Mouse (Mus musculus) monocyte, adult 2 months (primary cell): ENCODE data around the gene Klhdc3.

Source experiments
- DNase-seq, 2 experiments: peaks; one replicate each; pipeline ENCODE4 v3.0.0; 2022; ENCODE audit warnings: low spot score in 2 of 2, low read depth in 1 of 2

Gene Klhdc3

GRCm38 (mm10) chr17:46661981-46662380 is 18.7 kb downstream of the Klhdc3 start:
- no peak for DNase-seq

- DNase-seq = no peak
These were observed 19.4 kb downstream of the Klhdc3 start for GRCm38 (mm10) chr17:46661351-46661750.

- DNase-seq = no peak
These were observed 24.7 kb downstream of the Klhdc3 start for GRCm38 (mm10) chr17:46656054-46656453.

- DNase-seq = no peak
These were observed 28.8 kb downstream of the Klhdc3 start for GRCm38 (mm10) chr17:46651755-46652547.

- no peak for DNase-seq
These were observed 29.4 kb downstream of the Klhdc3 start for GRCm38 (mm10) chr17:46651292-46651691.

- peak; percentile 50 to 63 for DNase-seq
These were observed 30.3 kb downstream of the Klhdc3 start, which contains the start of gene Cul7 for GRCm38 (mm10) chr17:46650232-46651031. TSS of gene Cul7 (plus strand) at chr17:46650337.

- no peak for DNase-seq
These were observed 30.9 kb downstream of the Klhdc3 start for GRCm38 (mm10) chr17:46649811-46650210.

- no peak for DNase-seq
These were observed 32.3 kb downstream of the Klhdc3 start for GRCm38 (mm10) chr17:46648436-46648835.

- DNase-seq = no peak
These were observed 33.4 kb downstream of the Klhdc3 start for GRCm38 (mm10) chr17:46647279-46647678.

- no peak for DNase-seq
These were observed 34.4 kb downstream of the Klhdc3 start for GRCm38 (mm10) chr17:46646322-46646662.

GRCm38 (mm10) chr17:46645561-46646321 is 35.0 kb downstream of the Klhdc3 start, which contains the start of the genes Klc4 and Mrpl2:
TSS of gene Klc4 (minus strand) at chr17:46646022.
TSS of gene Mrpl2 (plus strand) at chr17:46646229.
- peak; percentile 95 to 98 for DNase-seq

GRCm38 (mm10) chr17:46644916-46645475 is 35.7 kb downstream of the Klhdc3 start:
- no peak for DNase-seq

- no peak for DNase-seq
These were observed 36.4 kb downstream of the Klhdc3 start for GRCm38 (mm10) chr17:46644152-46644805.

- no peak for DNase-seq
These were observed 38.7 kb downstream of the Klhdc3 start for GRCm38 (mm10) chr17:46642060-46642459.

- no peak for DNase-seq
These were observed 40.8 kb downstream of the Klhdc3 start for GRCm38 (mm10) chr17:46639929-46640328.

- DNase-seq = peak in 1 of 2 experiments; percentile 32
These were observed 43.7 kb downstream of the Klhdc3 start for GRCm38 (mm10) chr17:46636831-46637523.

- no peak for DNase-seq
These were observed 50.9 kb downstream of the Klhdc3 start for GRCm38 (mm10) chr17:46629685-46630441.

- DNase-seq = no peak
These were observed 51.7 kb downstream of the Klhdc3 start, which contains the start of gene Ptk7 for GRCm38 (mm10) chr17:46628791-46629684. TSS of gene Ptk7 (minus strand) at chr17:46629504.
